Mouse (Mus musculus): ENCODE results near the gene Trabd.

The Trabd gene

GRCm38 (mm10) chr15:89126622-89127021, 51.7 kb downstream of the Trabd start:
- in situ Hi-C loops (cut with MboI, MseI), result no loop called here

GRCm38 (mm10) chr15:89127364-89127940, 52.5 kb downstream of the Trabd start:
- in situ Hi-C loops (cut with MboI, MseI), result no loop called here

GRCm38 (mm10) chr15:89128382-89129350, 53.7 kb downstream of the Trabd start, which contains the start of gene Hdac10:
TSS of gene Hdac10 (minus strand) at chr15:89128700.
- in situ Hi-C loops (cut with MboI, MseI), result no loop called here

- in situ Hi-C loops (cut with MboI, MseI), result loop anchor here (10.0 kb wide), 1 partner anchor 655 kb away; no protein-coding TSS in a partner anchor
These were observed 55.3 kb downstream of the Trabd start for GRCm38 (mm10) chr15:89130245-89130644.

- in situ Hi-C loops (cut with MboI, MseI), result loop anchor here (10.0 kb wide), 1 partner anchor 657 kb away; no protein-coding TSS in a partner anchor
These were observed 56.4 kb downstream of the Trabd start for GRCm38 (mm10) chr15:89131316-89131715.

Data from T-helper 1 cell (primary cell).